Mouse (Mus musculus) hindbrain, embryonic 13.5 days (tissue): Measurements from ENCODE around the gene Trim67. TPM values are rescaled to one million over a fixed set of nuclear protein-coding genes. Genes with fewer than 3 reads are reported as not detected.

Experiments
- ATAC-seq: fragments of 200-750 bp; cut with Nextera tagmentation; 2 replicates; pipeline ENCODE4 v1.8.0; 2017; ENCODE audit warnings: moderate TSS enrichment; ENCODE audit not compliant: low FRiP score
- H3K27ac ChIP-seq: fragments of 300-500 bp; sonication (generic); 2 replicates; pipeline ENCODE4 v1.5.1; 2015; ENCODE audit warnings: inconsistent platforms, mild to moderate bottlenecking, moderate library complexity
- H3K27me3 ChIP-seq: fragments of 300-500 bp; sonication (generic); 2 replicates; pipeline ENCODE4 v1.6.1; 2015; ENCODE audit warnings: mild to moderate bottlenecking, inconsistent platforms
- H3K36me3 ChIP-seq: fragments of 300-500 bp; sonication (generic); 2 replicates; pipeline ENCODE4 v1.6.1; 2015; ENCODE audit warnings: mild to moderate bottlenecking, inconsistent platforms
- H3K4me1 ChIP-seq: fragments of 300-500 bp; sonication (generic); replicated peaks from 2 replicates; pipeline ENCODE4 v1.6.1; 2015; ENCODE audit warnings: inconsistent platforms
- H3K4me2 ChIP-seq: fragments of 300-500 bp; sonication (generic); 2 replicates; pipeline ENCODE4 v1.6.1; 2015; ENCODE audit warnings: inconsistent platforms, mild to moderate bottlenecking, moderate library complexity
- H3K4me3 ChIP-seq: fragments of 300-500 bp; sonication (generic); 2 replicates; pipeline ENCODE4 v1.5.1; 2015; ENCODE audit warnings: mild to moderate bottlenecking, inconsistent platforms
- H3K9ac ChIP-seq: fragments of 300-500 bp; sonication (generic); 2 replicates; pipeline ENCODE4 v1.6.1; 2015; ENCODE audit warnings: mild to moderate bottlenecking, inconsistent platforms
- H3K9me3 ChIP-seq: fragments of 300-500 bp; sonication (generic); 2 replicates; pipeline ENCODE4 v1.6.1; 2016; ENCODE audit warnings: inconsistent platforms
- WGBS: fragments of 180-500 bp; shearing (Covaris S2); methylation state at CpG from one replicate; pipeline ENCODE4 v1.1.7; 2015; 5-methylcytosine and 5-hydroxymethylcytosine counted together
- polyA plus RNA-seq: library from polyadenylated mRNA; unstranded; fragments of >200 nt; fragmentation: Nextera tagmentation; extraction: Ambion mirVana; gene quantifications from 2 replicates; pipeline ENCODE4 v1.2.1, GENCODE M21; 2015

Trim67 gene
- polyA plus RNA-seq, result 20.5 and 20.6 TPM in 2 replicates

- peak within 1 kb of the TSS; percentile 87 for H3K4me2 ChIP-seq
- WGBS, result under 1% methylated on average over 37 of the region's 39 CpGs
- peak within 1 kb of the TSS; percentile 83 for H3K4me3 ChIP-seq
- H3K27me3 ChIP-seq, result peaks cover 39% of the 10 kb centered on the region
- ATAC-seq, result peak; percentile 93
- H3K4me1 ChIP-seq, result peaks cover 58% of the 10 kb centered on the region
- H3K9ac ChIP-seq, result peak within 1 kb of the TSS; percentile 95
- no peaks in the 10 kb centered on the region for H3K9me3 ChIP-seq
- H3K36me3 ChIP-seq, result no peaks in the 10 kb centered on the region
- peak within 1 kb of the TSS; percentile 98 for H3K27ac ChIP-seq
These were observed at the start of gene Trim67 for GRCm38 (mm10) chr8:124792708-124793107. TSS of gene Trim67 (plus strand) at chr8:124793092.

GRCm38 (mm10) chr8:124746661-124747060 lies 46.2 kb upstream of the Trim67 start:
- Histone ChIP-seq H3K4me1 (peaks cover 12% of the 10 kb centered on the region), H3K27me3 (peaks cover 29% of the 10 kb centered on the region), H3K9ac (no peak overlapping the region), H3K36me3 (no peaks in the 10 kb centered on the region), H3K4me3 (no peak overlapping the region), H3K9me3 (no peaks in the 10 kb centered on the region), H3K4me2 (no peak overlapping the region), H3K27ac (no peak overlapping the region)
- ATAC-seq, result no peak
- WGBS, result 75% methylated on average over 13 of the region's 13 CpGs

- 1% methylated on average over 31 of the region's 31 CpGs for WGBS
- H3K9ac ChIP-seq, result peak overlapping the region; percentile 67
- peak overlapping the region; percentile 49 for H3K4me3 ChIP-seq
- no peaks in the 10 kb centered on the region for H3K36me3 ChIP-seq
- H3K27ac ChIP-seq, result no peak overlapping the region
- peaks cover 68% of the 10 kb centered on the region for H3K27me3 ChIP-seq
- no peak for ATAC-seq
- H3K4me2 ChIP-seq, result peak overlapping the region; percentile 67
- H3K9me3 ChIP-seq, result no peaks in the 10 kb centered on the region
- H3K4me1 ChIP-seq, result peaks cover 14% of the 10 kb centered on the region
These were observed 41.7 kb upstream of the Trim67 start for GRCm38 (mm10) chr8:124751191-124751590.

GRCm38 (mm10) chr8:124751709-124752173 lies 41.2 kb upstream of the Trim67 start, which contains the start of gene Fam89a:
TSS of gene Fam89a (minus strand) at chr8:124751832.
- Histone ChIP-seq H3K27me3 (peaks cover 68% of the 10 kb centered on the region), H3K4me1 (peaks cover 14% of the 10 kb centered on the region)
- WGBS, result under 1% methylated on average over 37 of the region's 41 CpGs

GRCm38 (mm10) chr8:124752325-124752862 lies 40.5 kb upstream of the Trim67 start:
- 34% methylated on average over 21 of the region's 21 CpGs for WGBS

More at GRCm38 (mm10) chr8:124751709-124752173, 41.2 kb upstream of the Trim67 start, which contains the start of gene Fam89a:
- Histone ChIP-seq H3K27ac (no peak within 1 kb of the TSS), H3K36me3 (no peaks in the 10 kb centered on the region), H3K4me2 (peak within 1 kb of the TSS; percentile 67), H3K9me3 (no peaks in the 10 kb centered on the region), H3K9ac (peak within 1 kb of the TSS; percentile 67), H3K4me3 (peak within 1 kb of the TSS; percentile 49)
- peak; percentile 61 for ATAC-seq

GRCm38 (mm10) chr8:124754101-124754791 lies 38.6 kb upstream of the Trim67 start:
- ATAC-seq, result no peak
- WGBS, result 17% methylated on average over 11 of the region's 11 CpGs

More at GRCm38 (mm10) chr8:124752325-124752862, 40.5 kb upstream of the Trim67 start:
- Histone ChIP-seq H3K36me3 (no peaks in the 10 kb centered on the region), H3K4me1 (peaks cover 14% of the 10 kb centered on the region), H3K9me3 (no peaks in the 10 kb centered on the region), H3K4me2 (no peak overlapping the region; the same call in 1 of the 2 replicates), H3K9ac (no peak overlapping the region), H3K27me3 (peaks cover 68% of the 10 kb centered on the region), H3K27ac (no peak overlapping the region), H3K4me3 (peak overlapping the region; percentile 49; the same call in 1 of the 2 replicates)
- no peak for ATAC-seq

GRCm38 (mm10) chr8:124754792-124755190 lies 38.1 kb upstream of the Trim67 start:
- Histone ChIP-seq H3K9me3 (no peaks in the 10 kb centered on the region), H3K36me3 (no peaks in the 10 kb centered on the region), H3K4me3 (no peak overlapping the region), H3K27me3 (peaks cover 58% of the 10 kb centered on the region), H3K4me1 (peaks cover 14% of the 10 kb centered on the region), H3K9ac (no peak overlapping the region), H3K4me2 (no peak overlapping the region), H3K27ac (no peak overlapping the region)
- whole genome bisulfite sequencing, result 51% methylated on average over 4 of the region's 4 CpGs
- no peak for ATAC-seq

More at GRCm38 (mm10) chr8:124754101-124754791, 38.6 kb upstream of the Trim67 start:
- H3K9ac ChIP-seq, result no peak overlapping the region
- peaks cover 14% of the 10 kb centered on the region for H3K4me1 ChIP-seq
- no peak overlapping the region for H3K27ac ChIP-seq
- no peaks in the 10 kb centered on the region for H3K36me3 ChIP-seq
- no peak overlapping the region for H3K4me2 ChIP-seq
- H3K4me3 ChIP-seq, result no peak overlapping the region
- H3K9me3 ChIP-seq, result no peaks in the 10 kb centered on the region
- H3K27me3 ChIP-seq, result peaks cover 64% of the 10 kb centered on the region

- H3K36me3 ChIP-seq, result no peaks in the 10 kb centered on the region
- H3K4me2 ChIP-seq, result no peak overlapping the region
- WGBS, result 84% methylated on average over 8 of the region's 8 CpGs
- H3K9ac ChIP-seq, result no peak overlapping the region
- H3K27me3 ChIP-seq, result peaks cover 51% of the 10 kb centered on the region
- peaks cover 13% of the 10 kb centered on the region for H3K4me1 ChIP-seq
- ATAC-seq, result no peak
- no peaks in the 10 kb centered on the region for H3K9me3 ChIP-seq
- H3K27ac ChIP-seq, result no peak overlapping the region
- no peak overlapping the region for H3K4me3 ChIP-seq
These were observed 37.4 kb upstream of the Trim67 start for GRCm38 (mm10) chr8:124755481-124755880.

- Histone ChIP-seq H3K9ac (no peak overlapping the region), H3K4me1 (peaks cover 7% of the 10 kb centered on the region), H3K9me3 (no peaks in the 10 kb centered on the region), H3K27ac (no peak overlapping the region), H3K27me3 (peaks cover 45% of the 10 kb centered on the region), H3K4me2 (no peak overlapping the region), H3K4me3 (no peak overlapping the region), H3K36me3 (no peaks in the 10 kb centered on the region)
- 71% methylated on average over 2 of the region's 2 CpGs for WGBS
- no peak for ATAC-seq
These were observed 36.7 kb upstream of the Trim67 start for GRCm38 (mm10) chr8:124756153-124756552.

- no peak overlapping the region for H3K9ac ChIP-seq
- WGBS, result 66% methylated on average over 5 of the region's 5 CpGs
- no peak for ATAC-seq
- no peaks in the 10 kb centered on the region for H3K9me3 ChIP-seq
- no peak overlapping the region for H3K27ac ChIP-seq
- no peak overlapping the region for H3K4me3 ChIP-seq
- peaks cover 2% of the 10 kb centered on the region; the same call in 1 of the 2 replicates for H3K4me1 ChIP-seq
- H3K4me2 ChIP-seq, result no peak overlapping the region
- peaks cover 40% of the 10 kb centered on the region for H3K27me3 ChIP-seq
- no peaks in the 10 kb centered on the region for H3K36me3 ChIP-seq
These were observed 36.3 kb upstream of the Trim67 start for GRCm38 (mm10) chr8:124756601-124757000.

DNA sequence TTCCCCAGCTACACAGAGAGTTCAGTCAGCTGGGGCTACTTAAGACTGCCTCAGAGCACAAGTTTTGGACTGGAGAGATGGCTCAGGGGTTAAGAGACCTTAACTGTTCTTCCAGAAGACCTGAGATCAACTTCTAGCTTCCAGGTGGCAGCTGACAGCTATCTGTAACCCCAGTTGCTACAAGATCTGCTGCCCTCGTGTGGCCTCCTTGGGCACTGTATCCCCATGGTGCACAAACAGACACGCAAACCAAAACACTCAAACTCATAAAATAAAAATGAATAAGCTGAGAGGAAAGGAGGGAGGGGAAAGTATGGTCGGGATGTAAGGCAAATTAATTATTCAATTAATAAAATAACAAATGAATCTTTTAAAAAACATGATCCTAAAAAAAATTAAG lies 34.3 kb upstream of the Trim67 start:
- no peak overlapping the region for H3K9ac ChIP-seq
- no peak for ATAC-seq
- H3K27me3 ChIP-seq, result peaks cover 21% of the 10 kb centered on the region
- H3K4me2 ChIP-seq, result no peak overlapping the region
- no peak overlapping the region for H3K4me3 ChIP-seq
- H3K9me3 ChIP-seq, result no peaks in the 10 kb centered on the region
- H3K36me3 ChIP-seq, result no peaks in the 10 kb centered on the region
- WGBS, result 48% methylated on average over 3 of the region's 3 CpGs
- no peak overlapping the region for H3K27ac ChIP-seq
- H3K4me1 ChIP-seq, result no peaks in the 10 kb centered on the region

GRCm38 (mm10) chr8:124763061-124763460 lies 29.8 kb upstream of the Trim67 start:
- Histone ChIP-seq H3K36me3 (no peaks in the 10 kb centered on the region), H3K9ac (no peak overlapping the region), H3K4me2 (no peak overlapping the region), H3K27ac (no peak overlapping the region), H3K4me3 (no peak overlapping the region), H3K4me1 (no peaks in the 10 kb centered on the region), H3K27me3 (no peaks in the 10 kb centered on the region), H3K9me3 (no peaks in the 10 kb centered on the region)
- WGBS, result 65% methylated on average over 7 of the region's 7 CpGs
- ATAC-seq, result no peak
